Mouse (Mus musculus) heart, adult 2 months (tissue): Measurements from ENCODE around the gene Atn1. TPM values are rescaled to one million over a fixed set of nuclear protein-coding genes. Genes with fewer than 3 reads are reported as not detected.

Experiments
- DNase-seq, 2 experiments: peaks; one replicate each; pipeline ENCODE4 v3.0.0; 2021
- H3K27ac ChIP-seq: fragments of 200-600 bp; 2 replicates; pipeline ENCODE4 v1.8.1; 2022
- H3K27me3 ChIP-seq: fragments of 200-500 bp; 2 replicates; pipeline ENCODE4 v1.6.1; 2012; ENCODE audit warnings: mild to moderate bottlenecking, low read length, inconsistent platforms, mixed read lengths; ENCODE audit not compliant: control insufficient read depth, insufficient read depth
- H3K36me3 ChIP-seq: fragments of 200-500 bp; 2 replicates; pipeline ENCODE4 v1.6.1; 2012; ENCODE audit warnings: low read length, inconsistent platforms; ENCODE audit not compliant: control insufficient read depth, insufficient read depth
- H3K4me1 ChIP-seq: fragments of 200-500 bp; 2 replicates; pipeline ENCODE4 v1.6.1; 2011; ENCODE audit warnings: low read length; ENCODE audit not compliant: control insufficient read depth, insufficient read depth
- H3K4me3 ChIP-seq: fragments of 200-600 bp; 2 replicates; pipeline ENCODE4 v1.8.1; 2022
- H3K79me2 ChIP-seq: fragments of 200-500 bp; replicated peaks from 2 replicates; pipeline ENCODE4 v1.6.1; 2012; ENCODE audit warnings: mild to moderate bottlenecking, inconsistent platforms, low read length, moderate library complexity, mixed read lengths; ENCODE audit not compliant: control insufficient read depth, insufficient read depth
- H3K9ac ChIP-seq: fragments of 200-500 bp; 2 replicates; pipeline ENCODE4 v1.6.1; 2012; ENCODE audit warnings: low read depth, mild to moderate bottlenecking, control low read depth, inconsistent platforms, low read length, mixed read lengths
- CTCF ChIP-seq: fragments of 200-600 bp; IDR thresholded peaks from 2 replicates; pipeline ENCODE4 v1.8.1; 2022; ENCODE audit warnings: antibody characterized with exemption, mild to moderate bottlenecking, moderate library complexity
- EP300 ChIP-seq: fragments of 200-500 bp; IDR thresholded peaks from 2 replicates; pipeline ENCODE4 v1.6.1; 2011; ENCODE audit warnings: low read depth, low read length, control low read depth; ENCODE audit not compliant: insufficient read depth
- POLR2A ChIP-seq: fragments of 200-500 bp; IDR thresholded peaks from 2 replicates; pipeline ENCODE4 v1.6.1; 2011; ENCODE audit warnings: mild to moderate bottlenecking, low read depth, low read length, control low read depth; ENCODE audit not compliant: insufficient read depth
- WGBS: fragments of 180-500 bp; shearing (Covaris S2); methylation state at CpG from one replicate; pipeline ENCODE4 v1.1.7; 2018; 5-methylcytosine and 5-hydroxymethylcytosine counted together
- intact Hi-C: fragments of 180-260 bp; cut with DNase I; formaldehyde crosslinking; loops from one replicate; pipeline ENCODE4 v1.15.1; 2025
- polyA plus RNA-seq: library from polyadenylated mRNA; depleted of rRNA; stranded (reverse); fragments of >200 nt; gene quantifications from 2 replicates; pipeline ENCODE4 v1.2.3, GENCODE M21; 2012
- total RNA-seq, 2 experiments: library from RNA; stranded (reverse); gene quantifications; 2 replicates each; pipeline ENCODE4 v1.2.3; 2021

The Atn1 gene
- total and polyA plus RNA-seq, 3 experiments: 32.8 to 47.8 (median 44.3) TPM

- H3K4me3 ChIP-seq: no peak overlapping the region
- no peaks in the 10 kb centered on the region for H3K27me3 ChIP-seq
- H3K4me1 ChIP-seq: peaks cover 2% of the 10 kb centered on the region; the same call in 1 of the 2 replicates
- 51% methylated on average over 5 of the region's 5 CpGs for WGBS
- H3K9ac ChIP-seq: no peak overlapping the region
- H3K27ac ChIP-seq: no peak overlapping the region; the same call in 1 of the 2 replicates
- DNase-seq: no peak
- intact Hi-C loops: no loop called here
- no peaks in the 10 kb centered on the region; the same call in 1 of the 2 replicates for H3K79me2 ChIP-seq
- no peak for TF ChIP-seq CTCF
- peaks cover 2% of the 10 kb centered on the region for H3K36me3 ChIP-seq
Measured at GRCm38 (mm10) chr6:124706061-124706627, 50.2 kb downstream of the Atn1 start.

- intact Hi-C loops: loop anchor here (5.0 kb wide), 1 partner anchor 103 kb away; the partner anchor contains the start of gene Spsb2
- WGBS: 97% methylated on average over 2 of the region's 2 CpGs
- H3K4me1 ChIP-seq: peaks cover 6% of the 10 kb centered on the region; the same call in 1 of the 2 replicates
- H3K79me2 ChIP-seq: no peaks in the 10 kb centered on the region; the same call in 1 of the 2 replicates
- no peak overlapping the region for H3K9ac ChIP-seq
- H3K36me3 ChIP-seq: peaks cover 2% of the 10 kb centered on the region
- H3K27ac ChIP-seq: no peak overlapping the region
- H3K27me3 ChIP-seq: no peaks in the 10 kb centered on the region
- DNase-seq: no peak
- TF ChIP-seq CTCF (no peak), EP300 (no peak), POLR2A (no peak)
- H3K4me3 ChIP-seq: no peak overlapping the region
Measured at GRCm38 (mm10) chr6:124704417-124704816, 51.9 kb downstream of the Atn1 start.

GRCm38 (mm10) chr6:124703789-124704188 is 52.5 kb downstream of the Atn1 start:
- Histone ChIP-seq H3K27ac (no peak overlapping the region), H3K4me1 (peaks cover 6% of the 10 kb centered on the region; the same call in 1 of the 2 replicates), H3K27me3 (no peaks in the 10 kb centered on the region), H3K79me2 (no peaks in the 10 kb centered on the region; the same call in 1 of the 2 replicates), H3K9ac (no peak overlapping the region), H3K4me3 (no peak overlapping the region), H3K36me3 (peaks cover 2% of the 10 kb centered on the region)
- 45% methylated on average over 7 of the region's 7 CpGs for WGBS
- TF ChIP-seq CTCF (no peak), POLR2A (no peak), EP300 (no peak)
- no peak for DNase-seq
- intact Hi-C loops: loop anchor here (2.0 to 5.0 kb wide), 2 partner anchors 55 to 104 kb away; partner anchors contain the start of gene Spsb2

- Histone ChIP-seq H3K79me2 (no peaks in the 10 kb centered on the region), H3K4me3 (no peak overlapping the region), H3K36me3 (peaks cover 2% of the 10 kb centered on the region), H3K4me1 (peaks cover 6% of the 10 kb centered on the region; the same call in 1 of the 2 replicates), H3K27ac (no peak overlapping the region), H3K27me3 (no peaks in the 10 kb centered on the region), H3K9ac (no peak overlapping the region)
- peak; percentile 70 to 76 for DNase-seq
- intact Hi-C loops: loop anchor here (2.0 to 5.0 kb wide), 2 partner anchors 56 to 105 kb away; partner anchors contain the start of gene Spsb2
- 56% methylated on average over 3 of the region's 3 CpGs for WGBS
- TF ChIP-seq EP300: 0 out of 2 replicates have a peak, but pooled peaks have one; percentile 36
- TF ChIP-seq POLR2A: no peak
- TF ChIP-seq CTCF: peak; percentile 86
Measured at GRCm38 (mm10) chr6:124702784-124703103, 53.6 kb downstream of the Atn1 start.

GRCm38 (mm10) chr6:124702102-124702783 is 54.1 kb downstream of the Atn1 start:
- Histone ChIP-seq H3K9ac (no peak overlapping the region), H3K4me1 (peaks cover 6% of the 10 kb centered on the region; the same call in 1 of the 2 replicates), H3K27me3 (no peaks in the 10 kb centered on the region), H3K36me3 (peaks cover 2% of the 10 kb centered on the region), H3K27ac (no peak overlapping the region), H3K79me2 (no peaks in the 10 kb centered on the region), H3K4me3 (no peak overlapping the region)
- no peak for DNase-seq
- TF ChIP-seq EP300: no peak
- TF ChIP-seq POLR2A: no peak
- TF ChIP-seq CTCF: no peak
- intact Hi-C loops: loop anchor here (2.0 to 5.0 kb wide), 2 partner anchors 57 to 105 kb away; partner anchors contain the start of gene Spsb2
- 88% methylated on average over 17 of the region's 17 CpGs for WGBS

GRCm38 (mm10) chr6:124701338-124701737 is 55.0 kb downstream of the Atn1 start:
- DNase-seq: no peak
- 76% methylated on average over 8 of the region's 8 CpGs for WGBS
- Histone ChIP-seq H3K36me3 (peaks cover 2% of the 10 kb centered on the region), H3K79me2 (no peaks in the 10 kb centered on the region), H3K4me1 (peaks cover 11% of the 10 kb centered on the region; the same call in 1 of the 2 replicates), H3K9ac (no peak overlapping the region), H3K27ac (no peak overlapping the region), H3K27me3 (no peaks in the 10 kb centered on the region), H3K4me3 (no peak overlapping the region)
- intact Hi-C loops: loop anchor here (5.0 kb wide), 1 partner anchor 106 kb away; the partner anchor contains the start of gene Spsb2
- TF ChIP-seq CTCF (peak; percentile 39), EP300 (no peak), POLR2A (no peak)
